ENCODE assay signal across 23 mouse cellular contexts in the genomic region with DNA sequence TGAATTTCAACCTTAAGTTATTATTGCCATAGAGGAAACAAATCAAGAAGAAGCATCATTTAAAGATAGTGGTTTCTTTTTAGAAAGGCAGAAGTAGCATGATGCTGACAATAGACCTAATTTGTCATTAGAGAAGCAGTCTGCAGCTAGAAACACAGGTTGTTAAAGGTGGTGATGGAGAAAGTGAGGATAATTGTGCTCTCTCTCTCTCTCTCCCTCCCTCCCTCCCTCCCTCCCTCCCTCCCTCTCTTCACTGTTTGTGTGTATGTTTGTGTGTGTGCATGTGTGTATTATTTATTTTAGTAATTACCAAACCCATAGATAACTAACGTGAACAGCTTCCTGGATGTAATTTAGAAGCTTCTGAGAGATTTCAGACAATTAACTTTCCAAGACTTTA. TPM values are rescaled to one million over a fixed set of nuclear protein-coding genes. Genes with fewer than 3 reads are reported as not detected.
DNase-seq lines count a peak whose midpoint lies in the region; ATAC-seq lines count a peak whose summit lies in the region.
"Had no signal": no experiment of that assay in that cellular context is flagged by ENCODE, and none has a peak within 500 bp of the region (broad histone marks: within the 10 kb centered on the region; RNA-seq: fewer than 3 reads in every experiment).

No protein-coding gene starts in this region.

- H3K9me3 ChIP-seq in hindbrain, embryonic 11.5 days (ENCODE audit: control insufficient read depth, low read length) = no peaks in the 10 kb centered on the region
- H3K9me3 ChIP-seq in hindbrain, embryonic 13.5 days = no peaks in the 10 kb centered on the region
- no peaks in the 10 kb centered on the region for H3K9me3 ChIP-seq in neural tube, embryonic 11.5 days (ENCODE audit: control insufficient read depth, low read length)
- H3K9me3 ChIP-seq in forebrain, embryonic 16.5 days (ENCODE audit: control insufficient read depth, low read length) = no peaks in the 10 kb centered on the region
- no peaks in the 10 kb centered on the region for H3K9me3 ChIP-seq in midbrain, embryonic 15.5 days
- H3K9me3 ChIP-seq in embryonic facial prominence, embryonic 10.5 days = no peaks in the 10 kb centered on the region
- H3K9me3 ChIP-seq in intestine, embryonic 15.5 days = no peaks in the 10 kb centered on the region
- H3K9me3 ChIP-seq: heart, embryonic 13.5 days; limb, embryonic 10.5 days; limb, embryonic 15.5 days; liver, embryonic 13.5 days; stomach, embryonic 15.5 days had no signal

- H3K27ac ChIP-seq in hindbrain, embryonic 11.5 days (ENCODE audit: low read depth, low read length) = no peak overlapping the region
- H3K27ac ChIP-seq in hindbrain, embryonic 13.5 days = no peak overlapping the region
- no peak overlapping the region for H3K27ac ChIP-seq in neural tube, embryonic 11.5 days (ENCODE audit: low read depth, low read length)
- H3K27ac ChIP-seq in forebrain, embryonic 16.5 days (ENCODE audit: low read length) = no peak overlapping the region
- no peak overlapping the region for H3K27ac ChIP-seq in midbrain, embryonic 15.5 days
- H3K27ac ChIP-seq in embryonic facial prominence, embryonic 10.5 days (replicated peaks) = no peak overlapping the region
- no peak overlapping the region for H3K27ac ChIP-seq in intestine, embryonic 15.5 days
- H3K27ac ChIP-seq: heart, embryonic 13.5 days; limb, embryonic 10.5 days; limb, embryonic 15.5 days; liver, embryonic 13.5 days; macrophage; stomach, embryonic 15.5 days had no signal

- H3K36me3 ChIP-seq in hindbrain, embryonic 11.5 days (ENCODE audit: control insufficient read depth, insufficient read depth, low read length) = no peaks in the 10 kb centered on the region
- no peaks in the 10 kb centered on the region for H3K36me3 ChIP-seq in hindbrain, embryonic 13.5 days
- H3K36me3 ChIP-seq in neural tube, embryonic 11.5 days (ENCODE audit: control insufficient read depth, insufficient read depth, low read length) = no peaks in the 10 kb centered on the region
- no peaks in the 10 kb centered on the region for H3K36me3 ChIP-seq in forebrain, embryonic 16.5 days (ENCODE audit: control insufficient read depth, insufficient read depth)
- no peaks in the 10 kb centered on the region for H3K36me3 ChIP-seq in midbrain, embryonic 15.5 days (replicated peaks)
- H3K36me3 ChIP-seq in embryonic facial prominence, embryonic 10.5 days (replicated peaks) = no peaks in the 10 kb centered on the region
- no peaks in the 10 kb centered on the region for H3K36me3 ChIP-seq in intestine, embryonic 15.5 days
- H3K36me3 ChIP-seq: heart, embryonic 13.5 days; limb, embryonic 10.5 days; limb, embryonic 15.5 days; liver, embryonic 13.5 days; stomach, embryonic 15.5 days had no signal

- H3K4me1 ChIP-seq in hindbrain, embryonic 11.5 days (replicated peaks; ENCODE audit: control insufficient read depth, insufficient read depth, low read length) = no peaks in the 10 kb centered on the region
- peaks cover 6% of the 10 kb centered on the region; the same call in 1 of the 2 replicates for H3K4me1 ChIP-seq in hindbrain, embryonic 13.5 days (replicated peaks)
- H3K4me1 ChIP-seq in neural tube, embryonic 11.5 days (ENCODE audit: control insufficient read depth, insufficient read depth, low read length) = no peaks in the 10 kb centered on the region
- H3K4me1 ChIP-seq in forebrain, embryonic 16.5 days (replicated peaks; ENCODE audit: control insufficient read depth, insufficient read depth, low read length) = peaks cover 4% of the 10 kb centered on the region; the same call in 1 of the 2 replicates
- H3K4me1 ChIP-seq in midbrain, embryonic 15.5 days = no peaks in the 10 kb centered on the region
- peaks cover 6% of the 10 kb centered on the region for H3K4me1 ChIP-seq in embryonic facial prominence, embryonic 10.5 days
- no peaks in the 10 kb centered on the region for H3K4me1 ChIP-seq in intestine, embryonic 15.5 days (replicated peaks)
- H3K4me1 ChIP-seq: heart, embryonic 13.5 days; limb, embryonic 10.5 days; limb, embryonic 15.5 days; liver, embryonic 13.5 days; stomach, embryonic 15.5 days had no signal

- H3K4me3 ChIP-seq in hindbrain, embryonic 11.5 days (ENCODE audit: low read depth, low read length) = no peak overlapping the region
- H3K4me3 ChIP-seq in hindbrain, embryonic 13.5 days = no peak overlapping the region
- H3K4me3 ChIP-seq in neural tube, embryonic 11.5 days (ENCODE audit: low read depth, low read length) = no peak overlapping the region
- no peak overlapping the region for H3K4me3 ChIP-seq in forebrain, embryonic 16.5 days (replicated peaks; ENCODE audit: low read length)
- H3K4me3 ChIP-seq in midbrain, embryonic 15.5 days = no peak overlapping the region
- H3K4me3 ChIP-seq in embryonic facial prominence, embryonic 10.5 days = no peak overlapping the region
- no peak overlapping the region for H3K4me3 ChIP-seq in intestine, embryonic 15.5 days (replicated peaks)
- H3K4me3 ChIP-seq: heart, embryonic 13.5 days; limb, embryonic 10.5 days; limb, embryonic 15.5 days; liver, embryonic 13.5 days; stomach, embryonic 15.5 days had no signal

- H3K4me2 ChIP-seq in hindbrain, embryonic 11.5 days (replicated peaks; ENCODE audit: low read depth, low read length) = no peak overlapping the region
- H3K4me2 ChIP-seq in hindbrain, embryonic 13.5 days = no peak overlapping the region
- H3K4me2 ChIP-seq in neural tube, embryonic 11.5 days (ENCODE audit: low read depth) = no peak overlapping the region
- no peak overlapping the region for H3K4me2 ChIP-seq in forebrain, embryonic 16.5 days (ENCODE audit: low read length)
- H3K4me2 ChIP-seq in midbrain, embryonic 15.5 days = no peak overlapping the region
- H3K4me2 ChIP-seq in intestine, embryonic 15.5 days (replicated peaks) = no peak overlapping the region
- H3K4me2 ChIP-seq: heart, embryonic 13.5 days; limb, embryonic 15.5 days; liver, embryonic 13.5 days; stomach, embryonic 15.5 days had no signal

- H3K27me3 ChIP-seq in hindbrain, embryonic 11.5 days (ENCODE audit: control insufficient read depth, insufficient read depth, low read length) = no peaks in the 10 kb centered on the region
- 0 out of 2 replicates have a peak, but pooled peaks cover 3% of the 10 kb centered on the region for H3K27me3 ChIP-seq in hindbrain, embryonic 13.5 days
- no peaks in the 10 kb centered on the region for H3K27me3 ChIP-seq in neural tube, embryonic 11.5 days (ENCODE audit: control insufficient read depth, insufficient read depth, low read length)
- H3K27me3 ChIP-seq in forebrain, embryonic 16.5 days (replicated peaks; ENCODE audit: control insufficient read depth, insufficient read depth, low read length) = no peaks in the 10 kb centered on the region
- H3K27me3 ChIP-seq in midbrain, embryonic 15.5 days (replicated peaks) = no peaks in the 10 kb centered on the region
- peaks cover 14% of the 10 kb centered on the region; the same call in 1 of the 2 replicates for H3K27me3 ChIP-seq in embryonic facial prominence, embryonic 10.5 days (replicated peaks; ENCODE audit: low read depth, poor library complexity, severe bottlenecking)
- no peaks in the 10 kb centered on the region for H3K27me3 ChIP-seq in intestine, embryonic 15.5 days (replicated peaks)
- H3K27me3 ChIP-seq: heart, embryonic 13.5 days; limb, embryonic 15.5 days; liver, embryonic 13.5 days; stomach, embryonic 15.5 days had no signal

- peak; percentile 60 for ATAC-seq in hindbrain, embryonic 11.5 days (ENCODE audit: low FRiP score)
- ATAC-seq in hindbrain, embryonic 13.5 days (ENCODE audit: low FRiP score) = no peak
- ATAC-seq in neural tube, embryonic 11.5 days (ENCODE audit: insufficient read depth, low FRiP score, low TSS enrichment) = peak; percentile 25
- ATAC-seq in forebrain, embryonic 16.5 days = 0 out of 2 replicates have a peak, but pooled peaks have one; percentile 16
- ATAC-seq in midbrain, embryonic 15.5 days (replicated peaks) = peak; percentile 50; the same call in 1 of the 2 replicates
- no peak for ATAC-seq in intestine, embryonic 15.5 days

- no peak for DNase-seq in hindbrain, embryonic 11.5 days (ENCODE audit: low spot score)
- no peak for DNase-seq in neural tube, embryonic 11.5 days (ENCODE audit: low spot score)
- DNase-seq in neural tube, embryonic 10.5 days (ENCODE audit: extremely low spot score, low spot score) = no peak
- DNase-seq in embryonic facial prominence, embryonic 10.5 days (ENCODE audit: low spot score) = no peak
- DNase-seq: adrenal gland, postnatal 36 days; B cell, adult 2 months; heart, postnatal 10 days; kidney, adult 11 months; kidney, postnatal 14 days; liver, embryonic 13.5 days; lung, adult 2 months; lung, postnatal 10 days; right cerebral cortex, postnatal 25 days had no signal

- H3K9ac ChIP-seq in hindbrain, embryonic 11.5 days (ENCODE audit: low read depth, low read length) = no peak overlapping the region
- no peak overlapping the region for H3K9ac ChIP-seq in hindbrain, embryonic 13.5 days
- no peak overlapping the region for H3K9ac ChIP-seq in neural tube, embryonic 11.5 days (ENCODE audit: low read length)
- H3K9ac ChIP-seq in forebrain, embryonic 16.5 days (replicated peaks; ENCODE audit: low read depth, low read length) = no peak overlapping the region
- no peak overlapping the region for H3K9ac ChIP-seq in midbrain, embryonic 15.5 days
- no peak overlapping the region for H3K9ac ChIP-seq in intestine, embryonic 15.5 days
- H3K9ac ChIP-seq: heart, embryonic 13.5 days; limb, embryonic 15.5 days; liver, embryonic 13.5 days; stomach, embryonic 15.5 days had no signal

- WGBS in hindbrain, embryonic 11.5 days = 65% methylated on average over 1 of the region's 1 CpGs
- WGBS in hindbrain, embryonic 13.5 days = 58% methylated on average over 1 of the region's 1 CpGs
- WGBS in neural tube, embryonic 11.5 days = 36% methylated on average over 1 of the region's 1 CpGs
- 13% methylated on average over 1 of the region's 1 CpGs for WGBS in forebrain, embryonic 16.5 days
- 83% methylated on average over 1 of the region's 1 CpGs for WGBS in midbrain, embryonic 15.5 days
- 52% methylated on average over 1 of the region's 1 CpGs for WGBS in embryonic facial prominence, embryonic 10.5 days
- WGBS in intestine, embryonic 15.5 days = 77% methylated on average over 1 of the region's 1 CpGs

RNA-seq across cellular contexts. Expression of a gene that starts 7.8 kb away (rescaled TPM):
- not detected in 2 replicates for polyA plus RNA-seq in hindbrain, embryonic 11.5 days (2014; fragmentation: Nextera tagmentation; extraction: Ambion mirVana)
- polyA plus RNA-seq in hindbrain, embryonic 13.5 days (2015; fragmentation: Nextera tagmentation; extraction: Ambion mirVana) = 0.16 TPM in 1 of 2 replicates, not detected in the other
- 0.13 and 0.23 TPM in 2 replicates for polyA plus RNA-seq in neural tube, embryonic 11.5 days (2014; fragmentation: Nextera tagmentation; extraction: Ambion mirVana)
- polyA plus RNA-seq in forebrain, embryonic 16.5 days (2015; fragmentation: Nextera tagmentation; extraction: Ambion mirVana) = not detected in 2 replicates
- polyA plus RNA-seq in midbrain, embryonic 15.5 days (2015; fragmentation: Nextera tagmentation; extraction: Ambion mirVana) = not detected in 2 replicates
- polyA plus RNA-seq in embryonic facial prominence, embryonic 10.5 days (2016; fragmentation: Nextera tagmentation; extraction: Ambion mirVana) = 0.09 and 0.11 TPM in 2 replicates
- 0.48 and 0.49 TPM in 2 replicates for polyA plus RNA-seq in intestine, embryonic 15.5 days (2015; fragmentation: Nextera tagmentation; extraction: Ambion mirVana)
- polyA plus RNA-seq: cerebellum, adult 2 months; limb, embryonic 15.5 days; liver, embryonic 13.5 days; lung, adult 2 months; macrophage had no signal

Comparison
In these comparisons a context has a peak if more than half of its experiments do, and no peak if none do; other contexts are left out.
1. ATAC-seq: peak in hindbrain, embryonic 11.5 days (single experiment), neural tube, embryonic 11.5 days (single experiment), forebrain, embryonic 16.5 days (single experiment) and midbrain, embryonic 15.5 days (single experiment); none in hindbrain, embryonic 13.5 days (single experiment) and intestine, embryonic 15.5 days (single experiment).